Mouse (Mus musculus) lung, embryonic 14.5 days (tissue): Measurements from ENCODE around the gene Wnt4. TPM values are rescaled to one million over a fixed set of nuclear protein-coding genes. Genes with fewer than 3 reads are reported as not detected.
A peak's percentile ranks its signal among the peaks of the same experiment; 100 is the strongest.

Experiments used
- ATAC-seq: fragments of 200-750 bp; cut with Nextera tagmentation; 2 replicates; pipeline ENCODE4 v1.8.0; 2017; ENCODE audit warnings: mild to moderate bottlenecking, moderate TSS enrichment, moderate library complexity; ENCODE audit not compliant: insufficient read depth
- DNase-seq: peaks from one replicate; pipeline ENCODE4 v3.0.0-alpha.2; 2015
- H3K27ac ChIP-seq: fragments of 300-500 bp; sonication (generic); 2 replicates; pipeline ENCODE4 v1.5.1; 2014; ENCODE audit warnings: low read depth, mild to moderate bottlenecking, moderate library complexity
- H3K27me3 ChIP-seq: fragments of 300-500 bp; sonication (generic); 2 replicates; pipeline ENCODE4 v1.6.1; 2014; ENCODE audit warnings: low read length, control low read depth; ENCODE audit not compliant: insufficient read depth
- H3K36me3 ChIP-seq: fragments of 300-500 bp; sonication (generic); 2 replicates; pipeline ENCODE4 v1.6.1; 2014; ENCODE audit warnings: control low read depth; ENCODE audit not compliant: insufficient read depth
- H3K4me1 ChIP-seq: fragments of 300-500 bp; sonication (generic); 2 replicates; pipeline ENCODE4 v1.6.1; 2014; ENCODE audit warnings: antibody characterized with exemption, control low read depth; ENCODE audit not compliant: insufficient read depth
- H3K4me2 ChIP-seq: fragments of 300-500 bp; sonication (generic); 2 replicates; pipeline ENCODE4 v1.6.1; 2014; ENCODE audit warnings: mild to moderate bottlenecking
- H3K4me3 ChIP-seq: fragments of 300-500 bp; sonication (generic); 2 replicates; pipeline ENCODE4 v1.5.1; 2014; ENCODE audit warnings: low read depth, low read length
- H3K9ac ChIP-seq: fragments of 300-500 bp; sonication (generic); 2 replicates; pipeline ENCODE4 v1.6.1; 2014
- H3K9me3 ChIP-seq: fragments of 300-500 bp; sonication (generic); 2 replicates; pipeline ENCODE4 v1.6.1; 2016; ENCODE audit warnings: low read depth, low read length, control low read depth
- CTCF ChIP-seq: IDR thresholded peaks from 2 replicates; pipeline ENCODE4 v1.5.1; 2016; ENCODE audit warnings: antibody characterized with exemption, low read depth
- WGBS: fragments of 180-500 bp; shearing (Covaris S2); extraction: QIAGEN DNeasy Blood & Tissue Kit; methylation state at CpG from one replicate; pipeline ENCODE4 v1.1.7; 2014; 5-methylcytosine and 5-hydroxymethylcytosine counted together
- polyA plus RNA-seq: library from polyadenylated mRNA; unstranded; fragments of >200 nt; fragmentation: Nextera tagmentation; extraction: Ambion mirVana; gene quantifications from 2 replicates; pipeline ENCODE4 v1.2.1, GENCODE M21; 2014

Gene Wnt4
- polyA plus RNA-seq, 1 experiment from 2014 or later, result 1.3 TPM

- no peak overlapping the region for H3K4me3 ChIP-seq
- 77% methylated on average over 5 of the region's 5 CpGs for WGBS
- no peak overlapping the region for H3K4me2 ChIP-seq
- no peaks in the 10 kb centered on the region for H3K27me3 ChIP-seq
- no peaks in the 10 kb centered on the region for H3K4me1 ChIP-seq
- TF ChIP-seq CTCF, result no peak
- no peaks in the 10 kb centered on the region for H3K9me3 ChIP-seq
- no peaks in the 10 kb centered on the region for H3K36me3 ChIP-seq
- H3K9ac ChIP-seq, result no peak overlapping the region
- DNase-seq (no peak), ATAC-seq (no peak)
- H3K27ac ChIP-seq, result no peak overlapping the region
Measured at GRCm38 (mm10) chr4:137265116-137265515, 12.2 kb upstream of the Wnt4 start.

GRCm38 (mm10) chr4:137268541-137268940 lies 8.7 kb upstream of the Wnt4 start:
- no peak for DNase-seq
- Histone ChIP-seq H3K27me3 (0 out of 2 replicates have a peak, but pooled peaks cover 2% of the 10 kb centered on the region), H3K4me2 (no peak overlapping the region), H3K36me3 (no peaks in the 10 kb centered on the region), H3K4me3 (no peak overlapping the region), H3K4me1 (no peaks in the 10 kb centered on the region), H3K27ac (no peak overlapping the region), H3K9ac (no peak overlapping the region), H3K9me3 (no peaks in the 10 kb centered on the region)
- no peak for TF ChIP-seq CTCF
- no peak for ATAC-seq
- WGBS, result 70% methylated on average over 8 of the region's 8 CpGs

GRCm38 (mm10) chr4:137271856-137272255 lies 5.4 kb upstream of the Wnt4 start:
- WGBS, result 68% methylated on average over 8 of the region's 8 CpGs
- H3K27ac ChIP-seq, result no peak overlapping the region
- ATAC-seq, result no peak
- no peaks in the 10 kb centered on the region for H3K9me3 ChIP-seq
- H3K4me3 ChIP-seq, result no peak overlapping the region
- no peaks in the 10 kb centered on the region for H3K36me3 ChIP-seq
- no peaks in the 10 kb centered on the region for H3K4me1 ChIP-seq
- no peak for DNase-seq
- H3K9ac ChIP-seq, result no peak overlapping the region
- no peak overlapping the region for H3K4me2 ChIP-seq
- peaks cover 26% of the 10 kb centered on the region for H3K27me3 ChIP-seq
- no peak for TF ChIP-seq CTCF

GRCm38 (mm10) chr4:137274304-137274703 lies 3.0 kb upstream of the Wnt4 start:
- H3K4me2 ChIP-seq, result no peak overlapping the region
- no peak overlapping the region for H3K27ac ChIP-seq
- no peaks in the 10 kb centered on the region for H3K9me3 ChIP-seq
- H3K36me3 ChIP-seq, result no peaks in the 10 kb centered on the region
- 5% methylated on average over 6 of the region's 6 CpGs for WGBS
- no peaks in the 10 kb centered on the region for H3K4me1 ChIP-seq
- H3K27me3 ChIP-seq, result peaks cover 45% of the 10 kb centered on the region
- no peak overlapping the region for H3K4me3 ChIP-seq
- no peak for TF ChIP-seq CTCF
- DNase-seq, result peak; percentile 30
- H3K9ac ChIP-seq, result no peak overlapping the region
- no peak for ATAC-seq

- peaks cover 65% of the 10 kb centered on the region for H3K27me3 ChIP-seq
- 1% methylated on average over 42 of the region's 46 CpGs for WGBS
Measured at GRCm38 (mm10) chr4:137276443-137277165, 685 bp upstream of the Wnt4 start.

GRCm38 (mm10) chr4:137277600-137278143 lies 383 bp downstream of the Wnt4 start:
- TF ChIP-seq CTCF, result no peak
- H3K9ac ChIP-seq, result peak overlapping the region; percentile 44
- no peak for ATAC-seq
- H3K4me2 ChIP-seq, result peak overlapping the region; percentile 90
- no peak overlapping the region for H3K27ac ChIP-seq
- 1% methylated on average over 70 of the region's 71 CpGs for WGBS
- DNase-seq, result no peak
- no peaks in the 10 kb centered on the region for H3K36me3 ChIP-seq
- peaks cover 74% of the 10 kb centered on the region for H3K27me3 ChIP-seq
- H3K4me3 ChIP-seq, result peak overlapping the region; percentile 47
- no peaks in the 10 kb centered on the region for H3K9me3 ChIP-seq
- peaks cover under 1% of the 10 kb centered on the region; the same call in 1 of the 2 replicates for H3K4me1 ChIP-seq

More at GRCm38 (mm10) chr4:137276443-137277165, 685 bp upstream of the Wnt4 start:
- Histone ChIP-seq H3K4me1 (no peaks in the 10 kb centered on the region), H3K27ac (no peak overlapping the region), H3K4me3 (peak overlapping the region; percentile 47), H3K9me3 (no peaks in the 10 kb centered on the region), H3K36me3 (no peaks in the 10 kb centered on the region), H3K9ac (peak overlapping the region; percentile 44; the same call in 1 of the 2 replicates), H3K4me2 (peak overlapping the region; percentile 90)
- no peak; the same call in 1 of the 2 replicates for ATAC-seq
- DNase-seq, result peak; percentile 36
- TF ChIP-seq CTCF, result no peak

- Histone ChIP-seq H3K27ac (no peak overlapping the region), H3K27me3 (peaks cover 79% of the 10 kb centered on the region), H3K4me3 (peak overlapping the region; percentile 47), H3K4me1 (peaks cover 3% of the 10 kb centered on the region; the same call in 1 of the 2 replicates), H3K4me2 (peak overlapping the region; percentile 90), H3K9me3 (no peaks in the 10 kb centered on the region), H3K9ac (peak overlapping the region; percentile 44; the same call in 1 of the 2 replicates), H3K36me3 (no peaks in the 10 kb centered on the region)
- 3% methylated on average over 22 of the region's 22 CpGs for WGBS
- DNase-seq (peak; percentile 53), ATAC-seq (0 out of 2 replicates have a peak, but pooled peaks have one; percentile 25)
- no peak for TF ChIP-seq CTCF
Measured at GRCm38 (mm10) chr4:137278144-137279040, 1.1 kb downstream of the Wnt4 start.
